Mouse (Mus musculus) hindbrain, embryonic 16.5 days (tissue): ENCODE results near the gene Galnt12. TPM values are rescaled to one million over a fixed set of nuclear protein-coding genes. Genes with fewer than 3 reads are reported as not detected.

Experiments
- ATAC-seq: fragments of 200-750 bp; cut with Nextera tagmentation; 2 replicates; pipeline ENCODE4 v1.8.0; 2017; ENCODE audit warnings: moderate TSS enrichment, moderate library complexity
- H3K27ac ChIP-seq: fragments of 300-500 bp; sonication (generic); 2 replicates; pipeline ENCODE4 v1.5.1; 2014; ENCODE audit warnings: low read depth, mild to moderate bottlenecking, control low read depth, low read length, moderate library complexity
- H3K27me3 ChIP-seq: fragments of 300-500 bp; sonication (generic); replicated peaks from 2 replicates; pipeline ENCODE4 v1.6.1; 2014; ENCODE audit warnings: low read length; ENCODE audit not compliant: control insufficient read depth, insufficient read depth
- H3K36me3 ChIP-seq: fragments of 300-500 bp; sonication (generic); 2 replicates; pipeline ENCODE4 v1.6.1; 2014; ENCODE audit warnings: mild to moderate bottlenecking, low read length, moderate library complexity, mixed read lengths; ENCODE audit not compliant: control insufficient read depth, insufficient read depth
- H3K4me1 ChIP-seq: fragments of 300-500 bp; sonication (generic); 2 replicates; pipeline ENCODE4 v1.6.1; 2014; ENCODE audit warnings: low read depth, low read length; ENCODE audit not compliant: control insufficient read depth, insufficient read depth
- H3K4me2 ChIP-seq: fragments of 300-500 bp; sonication (generic); 2 replicates; pipeline ENCODE4 v1.6.1; 2014; ENCODE audit warnings: mild to moderate bottlenecking, low read length, control low read depth, moderate library complexity
- H3K4me3 ChIP-seq: fragments of 300-500 bp; sonication (generic); 2 replicates; pipeline ENCODE4 v1.5.1; 2014; ENCODE audit warnings: mild to moderate bottlenecking, low read length, control low read depth, moderate library complexity
- H3K9ac ChIP-seq: fragments of 300-500 bp; sonication (generic); 2 replicates; pipeline ENCODE4 v1.6.1; 2014; ENCODE audit warnings: low read depth, mild to moderate bottlenecking, control low read depth, low read length, moderate library complexity
- H3K9me3 ChIP-seq: fragments of 300-500 bp; sonication (generic); 2 replicates; pipeline ENCODE4 v1.6.1; 2014; ENCODE audit warnings: mild to moderate bottlenecking, low read length, moderate library complexity; ENCODE audit not compliant: control insufficient read depth
- WGBS: fragments of 180-500 bp; shearing (Covaris S2); extraction: QIAGEN DNeasy Blood & Tissue Kit; methylation state at CpG from one replicate; pipeline ENCODE4 v1.1.7; 2014; 5-methylcytosine and 5-hydroxymethylcytosine counted together
- polyA plus RNA-seq: library from polyadenylated mRNA; unstranded; fragments of >200 nt; fragmentation: Nextera tagmentation; extraction: Ambion mirVana; gene quantifications from 2 replicates; pipeline ENCODE4 v1.2.1, GENCODE M21; 2015

The Galnt12 gene
- polyA plus RNA-seq, 1 experiment from 2014 or later = 1.1 TPM

DNA sequence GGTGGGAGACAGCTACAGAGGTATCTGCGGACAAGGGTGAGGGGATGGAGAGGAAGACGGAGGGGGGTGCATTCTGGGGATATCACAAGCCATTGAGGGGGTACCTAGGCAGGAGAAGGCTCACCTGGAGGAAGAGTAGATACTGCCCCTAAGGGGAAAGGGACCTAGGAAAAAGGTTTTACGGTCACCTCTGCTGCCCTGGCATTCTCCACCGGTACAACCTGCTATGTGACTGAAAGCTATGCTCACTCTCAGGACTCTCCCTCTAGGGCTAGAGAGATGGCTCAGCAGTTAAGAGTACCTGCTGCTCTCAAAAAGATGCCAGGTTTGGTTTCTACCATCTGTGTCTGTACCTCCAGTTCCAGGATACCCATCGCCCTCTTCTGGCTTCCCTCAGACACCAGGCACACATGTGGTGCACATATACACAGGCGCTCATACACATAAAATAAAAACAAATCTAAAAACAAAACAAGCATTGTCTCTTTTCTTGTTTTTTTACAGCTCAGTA lies 36.1 kb upstream of the Galnt12 start:
- ATAC-seq = no peak
- no peak overlapping the region; the same call in 1 of the 2 replicates for H3K4me3 ChIP-seq
- H3K9me3 ChIP-seq = no peaks in the 10 kb centered on the region
- peaks cover 21% of the 10 kb centered on the region for H3K4me1 ChIP-seq
- H3K36me3 ChIP-seq = no peaks in the 10 kb centered on the region
- H3K9ac ChIP-seq = no peak overlapping the region
- WGBS = 96% methylated on average over 6 of the region's 6 CpGs
- no peak overlapping the region for H3K27ac ChIP-seq
- H3K4me2 ChIP-seq = peak overlapping the region; percentile 77
- H3K27me3 ChIP-seq = no peaks in the 10 kb centered on the region

DNA sequence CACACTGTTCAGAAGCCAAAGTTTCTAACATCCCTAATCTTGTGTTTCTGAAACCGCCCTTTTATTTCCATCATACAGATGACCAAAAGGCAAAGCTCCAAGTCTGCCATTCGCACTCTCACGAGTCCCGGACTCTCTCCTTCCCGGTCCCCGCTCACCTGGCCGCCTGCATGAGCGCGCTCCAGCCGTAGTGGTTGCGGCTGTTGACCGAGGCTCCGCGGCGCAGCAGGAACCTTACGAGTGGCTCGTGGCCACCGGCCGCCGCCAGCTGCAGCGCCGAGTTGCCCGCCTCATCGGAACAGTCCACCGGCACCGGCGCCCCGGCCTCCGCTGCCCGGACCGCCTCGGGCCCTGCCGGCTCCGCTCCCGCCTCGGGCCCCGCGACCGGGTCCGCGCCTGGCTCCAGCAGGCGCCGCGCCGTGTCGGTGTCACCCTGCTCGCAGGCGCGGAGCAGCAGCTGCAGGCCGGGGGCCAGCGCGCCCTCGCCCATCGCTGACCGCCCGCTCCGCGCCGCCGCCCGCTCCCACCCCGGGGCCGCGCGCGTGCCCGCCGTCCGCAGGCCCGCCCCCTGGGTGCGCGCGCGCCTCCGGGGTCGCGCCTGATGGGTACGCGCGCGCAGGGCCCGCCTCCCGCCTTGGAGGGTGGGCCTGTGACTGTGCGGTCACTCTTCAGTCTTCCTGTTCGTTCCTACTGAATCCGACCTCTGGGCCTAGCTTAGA lies 34.8 kb upstream of the Galnt12 start, which contains the start of gene Anks6:
TSS of gene Anks6 (minus strand) at position 637 of the 719 bp plus-strand sequence.
- Histone ChIP-seq H3K9ac (peak within 1 kb of the TSS; percentile 91), H3K9me3 (no peaks in the 10 kb centered on the region), H3K4me3 (peak within 1 kb of the TSS; percentile 87), H3K36me3 (no peaks in the 10 kb centered on the region), H3K27me3 (no peaks in the 10 kb centered on the region), H3K4me1 (peaks cover 12% of the 10 kb centered on the region), H3K4me2 (peak within 1 kb of the TSS; percentile 77), H3K27ac (peak within 1 kb of the TSS; percentile 89)
- WGBS = under 1% methylated on average over 40 of the region's 86 CpGs
- ATAC-seq = peak; percentile 90

- ATAC-seq = peak; percentile 52
- no peaks in the 10 kb centered on the region for H3K36me3 ChIP-seq
- no peaks in the 10 kb centered on the region for H3K27me3 ChIP-seq
- H3K9me3 ChIP-seq = no peaks in the 10 kb centered on the region
- H3K4me2 ChIP-seq = peak overlapping the region; percentile 77
- WGBS = 37% methylated on average over 25 of the region's 25 CpGs
- peak overlapping the region; percentile 55 for H3K27ac ChIP-seq
- H3K4me1 ChIP-seq = peaks cover 11% of the 10 kb centered on the region
- H3K4me3 ChIP-seq = peak overlapping the region; percentile 87
- H3K9ac ChIP-seq = peak overlapping the region; percentile 91
Observed at GRCm38 (mm10) chr4:47057510-47058325, 34.0 kb upstream of the Galnt12 start.

DNA sequence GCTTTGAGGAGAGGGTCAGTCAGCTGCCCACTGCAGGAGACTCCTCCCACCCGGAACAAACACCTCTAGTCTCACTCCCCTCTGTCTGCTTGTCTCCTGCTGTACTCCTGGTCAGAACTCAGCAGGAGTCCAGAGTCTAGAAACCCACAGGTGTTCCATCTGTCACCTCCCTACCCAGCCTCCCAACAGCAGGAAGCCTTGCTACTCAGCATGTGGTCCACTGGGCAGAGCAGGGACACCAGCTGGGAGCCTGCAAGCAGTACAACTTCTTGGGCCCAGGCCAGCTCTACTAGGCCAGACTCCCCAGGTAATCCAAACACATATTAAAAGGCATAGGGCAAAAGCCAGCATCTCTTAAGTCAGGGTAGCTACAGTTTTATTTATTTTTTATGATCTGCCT lies 30.8 kb upstream of the Galnt12 start:
- 7% methylated on average over 1 of the region's 1 CpGs for WGBS
- Histone ChIP-seq H3K27ac (no peak overlapping the region), H3K9me3 (no peaks in the 10 kb centered on the region)

GRCm38 (mm10) chr4:47075054-47075453 lies 16.7 kb upstream of the Galnt12 start:
- Histone ChIP-seq H3K4me3 (no peak overlapping the region), H3K9ac (no peak overlapping the region), H3K36me3 (no peaks in the 10 kb centered on the region), H3K27ac (no peak overlapping the region), H3K4me2 (no peak overlapping the region), H3K27me3 (no peaks in the 10 kb centered on the region), H3K4me1 (no peaks in the 10 kb centered on the region), H3K9me3 (no peaks in the 10 kb centered on the region)
- ATAC-seq = no peak
- 58% methylated on average over 2 of the region's 2 CpGs for WGBS

More for the DNA sequence above, 30.8 kb upstream of the Galnt12 start:
- H3K27me3 ChIP-seq = no peaks in the 10 kb centered on the region
- no peak overlapping the region for H3K4me3 ChIP-seq
- no peak overlapping the region for H3K9ac ChIP-seq
- ATAC-seq = no peak
- peaks cover 9% of the 10 kb centered on the region for H3K4me1 ChIP-seq
- H3K36me3 ChIP-seq = no peaks in the 10 kb centered on the region
- H3K4me2 ChIP-seq = no peak overlapping the region

DNA sequence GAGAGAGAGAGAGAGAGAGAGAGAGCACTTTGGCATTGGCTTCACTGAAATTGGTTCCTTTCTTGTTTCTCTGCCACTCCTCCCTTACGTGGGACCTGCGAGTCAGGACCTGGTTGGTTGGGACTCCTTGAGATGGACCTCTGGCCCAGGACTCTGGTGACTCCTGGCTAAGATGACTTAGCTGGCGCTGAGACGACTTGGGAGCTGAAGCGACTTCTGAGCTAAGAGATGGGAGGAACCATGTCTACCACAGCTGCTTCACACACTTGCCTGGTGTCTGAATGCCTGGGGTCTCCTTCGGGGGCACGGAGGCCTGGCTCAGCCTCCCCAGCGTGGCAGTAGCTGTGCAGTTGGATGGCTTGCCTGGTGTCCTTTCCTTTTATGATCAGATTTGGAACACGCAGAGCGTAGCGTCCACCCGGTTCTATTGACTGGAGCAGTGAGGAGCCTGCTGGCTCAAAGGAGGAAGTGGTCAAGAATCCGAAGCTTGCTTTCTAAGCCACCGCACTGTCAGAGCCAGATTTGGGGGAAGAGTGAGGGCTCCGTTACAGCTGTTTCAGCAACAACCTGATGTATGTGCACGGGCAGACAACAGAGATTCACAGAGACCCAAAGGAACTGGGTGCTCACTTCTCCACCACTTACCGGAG lies 11.6 kb upstream of the Galnt12 start:
- Histone ChIP-seq H3K4me3 (no peak overlapping the region), H3K36me3 (no peaks in the 10 kb centered on the region), H3K9ac (no peak overlapping the region), H3K27ac (no peak overlapping the region), H3K4me1 (no peaks in the 10 kb centered on the region), H3K27me3 (no peaks in the 10 kb centered on the region), H3K9me3 (no peaks in the 10 kb centered on the region), H3K4me2 (no peak overlapping the region)
- 88% methylated on average over 17 of the region's 17 CpGs for WGBS
- ATAC-seq = no peak

- H3K36me3 ChIP-seq = no peaks in the 10 kb centered on the region
- H3K27ac ChIP-seq = no peak overlapping the region
- 98% methylated on average over 4 of the region's 4 CpGs for WGBS
- H3K27me3 ChIP-seq = no peaks in the 10 kb centered on the region
- no peak overlapping the region for H3K4me3 ChIP-seq
- H3K4me2 ChIP-seq = no peak overlapping the region
- H3K4me1 ChIP-seq = no peaks in the 10 kb centered on the region
- no peak for ATAC-seq
- H3K9ac ChIP-seq = no peak overlapping the region
- no peaks in the 10 kb centered on the region for H3K9me3 ChIP-seq
Observed at GRCm38 (mm10) chr4:47080647-47081010, 11.1 kb upstream of the Galnt12 start.

GRCm38 (mm10) chr4:47083824-47084223 lies 7.9 kb upstream of the Galnt12 start:
- H3K4me2 ChIP-seq = no peak overlapping the region
- no peaks in the 10 kb centered on the region for H3K4me1 ChIP-seq
- H3K27me3 ChIP-seq = no peaks in the 10 kb centered on the region
- no peaks in the 10 kb centered on the region for H3K36me3 ChIP-seq
- no peaks in the 10 kb centered on the region for H3K9me3 ChIP-seq
- no peak overlapping the region for H3K9ac ChIP-seq
- no peak overlapping the region for H3K27ac ChIP-seq
- 96% methylated on average over 7 of the region's 7 CpGs for WGBS
- H3K4me3 ChIP-seq = no peak overlapping the region
- no peak for ATAC-seq

DNA sequence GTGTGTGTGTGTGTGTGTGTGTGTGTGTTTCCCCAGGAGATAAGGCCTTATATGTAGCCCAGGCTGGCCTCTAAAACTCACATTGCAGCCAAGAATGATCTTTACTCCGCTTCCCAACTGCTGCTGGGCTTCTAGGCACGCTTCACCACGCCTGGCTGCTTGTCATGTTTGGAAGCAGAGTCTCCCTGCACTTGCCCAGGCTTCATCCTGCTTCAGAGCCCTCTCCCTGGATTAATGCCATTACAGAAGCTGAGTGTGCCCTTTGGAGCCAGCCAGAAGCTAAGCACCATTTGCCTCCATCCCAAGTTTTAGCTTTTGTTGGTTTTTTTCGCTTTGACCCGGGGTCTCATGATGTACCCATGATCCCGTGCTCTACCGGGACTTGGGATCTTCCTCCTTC lies 3.0 kb upstream of the Galnt12 start:
- ATAC-seq = no peak
- Histone ChIP-seq H3K4me1 (peaks cover 12% of the 10 kb centered on the region), H3K27me3 (peaks cover 6% of the 10 kb centered on the region), H3K4me2 (no peak overlapping the region), H3K4me3 (no peak overlapping the region), H3K36me3 (no peaks in the 10 kb centered on the region), H3K9ac (no peak overlapping the region), H3K9me3 (no peaks in the 10 kb centered on the region), H3K27ac (no peak overlapping the region)
- 89% methylated on average over 7 of the region's 7 CpGs for WGBS
